Mouse (Mus musculus) MEL (cell line): ENCODE measurements around the gene Col4a2. TPM values are rescaled to one million over a fixed set of nuclear protein-coding genes. Genes with fewer than 3 reads are reported as not detected.

ENCODE experiments used
- DNase-seq: peaks from one replicate; pipeline ENCODE4 v3.0.0; 2011; ENCODE audit warnings: low read depth, low spot score
- H3K27ac ChIP-seq: 2 replicates; pipeline ENCODE4 v1.5.1; 2012; ENCODE audit warnings: low read depth, mild to moderate bottlenecking, control low read depth, low read length, moderate library complexity; ENCODE audit not compliant: control insufficient read depth
- H3K27me3 ChIP-seq, 2 experiments: fragments of 150-350 bp in 1 of 2; sonication (generic) in 1 of 2; 2 replicates each; pipeline ENCODE4 v1.6.1; 2012; ENCODE audit warnings: low read length in 2 of 2, mild to moderate bottlenecking in 2 of 2, improper control_type of control experiment in 1 of 2, moderate library complexity in 1 of 2; ENCODE audit not compliant: insufficient read depth in 2 of 2, control insufficient read depth in 1 of 2
- H3K36me3 ChIP-seq, 2 experiments: 2 replicates each; pipeline ENCODE4 v1.6.1; 2012 to 2014; ENCODE audit warnings: low read length in 2 of 2, improper control_type of control experiment in 1 of 2, inconsistent platforms in 1 of 2, mild to moderate bottlenecking in 1 of 2; ENCODE audit not compliant: insufficient read depth in 2 of 2, control insufficient read depth in 1 of 2
- H3K4me1 ChIP-seq, 2 experiments: fragments of 150-350 bp in 1 of 2; sonication (generic) in 1 of 2; 2 replicates each; pipeline ENCODE4 v1.6.1; 2012; ENCODE audit warnings: low read length in 2 of 2, improper control_type of control experiment in 1 of 2, mild to moderate bottlenecking in 1 of 2; ENCODE audit not compliant: insufficient read depth in 2 of 2, control insufficient read depth in 1 of 2
- H3K4me3 ChIP-seq, 2 experiments: fragments of 150-350 bp in 1 of 2; sonication (generic) in 1 of 2; 2 replicates each; pipeline ENCODE4 v1.5.1; 2012; ENCODE audit warnings: low read depth in 2 of 2, low read length in 2 of 2, mild to moderate bottlenecking in 2 of 2, moderate library complexity in 2 of 2, control low read depth in 1 of 2, improper control_type of control experiment in 1 of 2; ENCODE audit not compliant: control insufficient read depth in 1 of 2, insufficient read depth in 1 of 2
- H3K79me2 ChIP-seq: 2 replicates; pipeline ENCODE4 v1.6.1; 2012; ENCODE audit warnings: mild to moderate bottlenecking, low read length, moderate library complexity; ENCODE audit not compliant: control insufficient read depth, poor library complexity, insufficient read depth
- H3K9ac ChIP-seq: 2 replicates; pipeline ENCODE4 v1.6.1; 2012; ENCODE audit warnings: low read depth, mild to moderate bottlenecking, control low read depth, low read length, moderate library complexity; ENCODE audit not compliant: control insufficient read depth, poor library complexity, severe bottlenecking
- H3K9me3 ChIP-seq: fragments of 150-350 bp; sonication (generic); replicated peaks from 2 replicates; pipeline ENCODE4 v1.6.1; 2012; ENCODE audit warnings: mild to moderate bottlenecking, low read length, improper control_type of control experiment, moderate library complexity; ENCODE audit not compliant: insufficient read depth
- BHLHE40 ChIP-seq: IDR thresholded peaks from 2 replicates; pipeline ENCODE4 v1.6.1; 2012; ENCODE audit warnings: low read depth, mild to moderate bottlenecking, inconsistent platforms, low read length, improper control_type of control experiment, borderline replicate concordance
- CHD2 ChIP-seq: IDR thresholded peaks from 2 replicates; pipeline ENCODE4 v1.6.1; 2011; ENCODE audit warnings: low read length, improper control_type of control experiment
- CTCF ChIP-seq, 3 experiments: IDR thresholded peaks in 2 of 3; conservative IDR thresholded peaks in 1 of 3; 2 replicates each; pipeline ENCODE4 v1.5.1; 2011 to 2012; ENCODE audit warnings: low read length in 3 of 3, low read depth in 2 of 3, mild to moderate bottlenecking in 2 of 3, improper control_type of control experiment in 1 of 3, inconsistent platforms in 1 of 3, mixed read lengths in 1 of 3, moderate library complexity in 1 of 3; ENCODE audit not compliant: control insufficient read depth in 1 of 3, insufficient read depth in 1 of 3, poor library complexity in 1 of 3, severe bottlenecking in 1 of 3
- EP300 ChIP-seq, 2 experiments: IDR thresholded peaks; 2 replicates each; pipeline ENCODE4 v1.6.1; 2011; ENCODE audit warnings: improper control_type of control experiment in 2 of 2, low read length in 2 of 2, low read depth in 1 of 2, mild to moderate bottlenecking in 1 of 2
- ETS1 ChIP-seq: IDR thresholded peaks from 2 replicates; pipeline ENCODE4 v1.6.1; 2012; ENCODE audit warnings: low read depth, mild to moderate bottlenecking, inconsistent platforms, low read length, improper control_type of control experiment, moderate library complexity
- GABPA ChIP-seq: IDR thresholded peaks from 2 replicates; pipeline ENCODE4 v1.6.1; 2012; ENCODE audit warnings: low read depth, mild to moderate bottlenecking, inconsistent platforms, low read length, improper control_type of control experiment, moderate library complexity
- GATA1 ChIP-seq: IDR thresholded peaks from 2 replicates; pipeline ENCODE4 v1.6.1; 2011; ENCODE audit warnings: low read depth, low read length, improper control_type of control experiment
- HCFC1 ChIP-seq: IDR thresholded peaks from 2 replicates; pipeline ENCODE4 v1.6.1; 2012; ENCODE audit warnings: low read depth, mild to moderate bottlenecking, inconsistent platforms, low read length, improper control_type of control experiment, moderate library complexity
- JUND ChIP-seq: IDR thresholded peaks from 2 replicates; pipeline ENCODE4 v1.6.1; 2011; ENCODE audit warnings: low read depth, mild to moderate bottlenecking, improper control_type of control experiment, low read length
- KAT2A ChIP-seq: conservative IDR thresholded peaks from 2 replicates; pipeline ENCODE4 v1.6.1; 2012; ENCODE audit warnings: low read depth, low read length, improper control_type of control experiment, inconsistent platforms
- MAX ChIP-seq: IDR thresholded peaks from 2 replicates; pipeline ENCODE4 v1.6.1; 2011; ENCODE audit warnings: low read length, improper control_type of control experiment
- MEF2A ChIP-seq: IDR thresholded peaks from 2 replicates; pipeline ENCODE4 v1.6.1; 2014; ENCODE audit warnings: low read depth, mild to moderate bottlenecking, inconsistent platforms, low read length, improper control_type of control experiment; ENCODE audit not compliant: poor library complexity, insufficient replicate concordance, severe bottlenecking; ENCODE audit errors: extremely low read depth
- MXI1 ChIP-seq: IDR thresholded peaks from 2 replicates; pipeline ENCODE4 v1.6.1; 2011; ENCODE audit warnings: mild to moderate bottlenecking, low read depth, low read length, improper control_type of control experiment
- MYB ChIP-seq: IDR thresholded peaks from 2 replicates; pipeline ENCODE4 v1.6.1; 2011; ENCODE audit warnings: mild to moderate bottlenecking, low read depth, low read length, improper control_type of control experiment
- MYC ChIP-seq: IDR thresholded peaks from 2 replicates; pipeline ENCODE4 v1.6.1; 2011; ENCODE audit warnings: low read depth, mild to moderate bottlenecking, low read length, improper control_type of control experiment, moderate library complexity
- NELFE ChIP-seq: IDR thresholded peaks from 2 replicates; pipeline ENCODE4 v1.6.1; 2011; ENCODE audit warnings: low read depth, low read length, improper control_type of control experiment
- NRF1 ChIP-seq: IDR thresholded peaks from 2 replicates; pipeline ENCODE4 v1.6.1; 2014; ENCODE audit warnings: low read depth, mild to moderate bottlenecking, inconsistent platforms, low read length, improper control_type of control experiment, moderate library complexity; ENCODE audit not compliant: poor library complexity, insufficient read depth, severe bottlenecking
- POLR2AphosphoS2 ChIP-seq: IDR thresholded peaks from 2 replicates; pipeline ENCODE4 v1.6.1; 2011; ENCODE audit warnings: low read length, improper control_type of control experiment
- RAD21 ChIP-seq: IDR thresholded peaks from 2 replicates; pipeline ENCODE4 v1.6.1; 2011; ENCODE audit warnings: mild to moderate bottlenecking, low read depth, low read length, improper control_type of control experiment
- RCOR1 ChIP-seq: IDR thresholded peaks from 2 replicates; pipeline ENCODE4 v1.6.1; 2012; ENCODE audit warnings: low read depth, mild to moderate bottlenecking, inconsistent platforms, low read length, improper control_type of control experiment
- SIN3A ChIP-seq: IDR thresholded peaks from 2 replicates; pipeline ENCODE4 v1.6.1; 2012; ENCODE audit warnings: low read length, improper control_type of control experiment, inconsistent platforms
- TAL1 ChIP-seq: IDR thresholded peaks from 2 replicates; pipeline ENCODE4 v1.6.1; 2012; ENCODE audit warnings: mild to moderate bottlenecking, inconsistent platforms, low read length, moderate library complexity, mixed read lengths
- TCF12 ChIP-seq: IDR thresholded peaks from 2 replicates; pipeline ENCODE4 v1.6.1; 2014; ENCODE audit warnings: low read depth, mild to moderate bottlenecking, inconsistent platforms, low read length, improper control_type of control experiment, moderate library complexity
- USF1 ChIP-seq: IDR thresholded peaks from 2 replicates; pipeline ENCODE4 v1.6.1; 2014; ENCODE audit warnings: low read depth, mild to moderate bottlenecking, inconsistent platforms, low read length, improper control_type of control experiment, moderate library complexity
- ZC3H11A ChIP-seq: IDR thresholded peaks from 2 replicates; pipeline ENCODE4 v1.6.1; 2012; ENCODE audit warnings: low read depth, mild to moderate bottlenecking, inconsistent platforms, low read length, improper control_type of control experiment
- ZKSCAN1 ChIP-seq: IDR thresholded peaks from 2 replicates; pipeline ENCODE4 v1.6.1; 2012; ENCODE audit warnings: low read depth, mild to moderate bottlenecking, inconsistent platforms, low read length, improper control_type of control experiment, moderate library complexity
- ZMIZ1 ChIP-seq: IDR thresholded peaks from 2 replicates; pipeline ENCODE4 v1.6.1; 2012; ENCODE audit warnings: low read depth, mild to moderate bottlenecking, inconsistent platforms, low read length, improper control_type of control experiment, moderate library complexity
- polyA plus RNA-seq, 2 experiments: library from polyadenylated mRNA; stranded (reverse) in 1 of 2; unstranded in 1 of 2; fragments of >175 nt in 1 of 2; fragments of >200 nt in 1 of 2; gene quantifications; 2 replicates each; pipeline versions ENCODE4 v1.2.1 to v1.2.4; 2012; ENCODE audit warnings: low replicate concordance in 2 of 2, low read depth in 1 of 2; ENCODE audit not compliant: insufficient read length in 2 of 2, insufficient read depth in 1 of 2, missing spikeins in 1 of 2
- total RNA-seq: library from RNA; depleted of rRNA; stranded (reverse); fragments of 300-350 nt; gene quantifications from 2 replicates; pipeline ENCODE4 v1.2.3, GENCODE M21; 2012

Gene Col4a2
- total and polyA plus RNA-seq, 3 experiments = 0.04 to 0.81 TPM; not detected in 1

DNA sequence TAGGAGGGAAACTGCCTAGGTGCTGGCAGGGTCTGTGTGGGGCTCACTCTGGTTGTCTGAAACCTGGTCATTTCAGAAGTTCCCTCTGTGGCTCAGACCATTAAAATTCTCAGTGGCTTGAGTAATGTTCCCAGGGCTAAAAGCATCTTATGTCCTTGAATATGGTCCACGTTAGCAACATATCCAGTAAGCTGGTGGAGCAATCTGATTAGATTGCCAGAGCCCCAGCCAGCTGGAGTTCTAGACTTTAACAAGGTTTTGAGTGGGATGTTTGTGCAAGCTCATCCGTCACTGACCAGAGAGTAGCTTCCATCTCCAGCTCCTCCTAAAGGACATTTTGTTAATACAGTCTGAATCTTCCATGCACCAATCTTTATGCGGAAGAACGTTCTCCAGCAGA is 72.2 kb downstream of the Col4a2 start:
- H3K4me1 ChIP-seq = no peaks in the 10 kb centered on the region
- no peaks in the 10 kb centered on the region for H3K9me3 ChIP-seq
- H3K4me3 ChIP-seq = no peak overlapping the region
- DNase-seq = no peak
- no peak for TF ChIP-seq RCOR1
- TF ChIP-seq MXI1 = no peak
- TF ChIP-seq POLR2AphosphoS2 = no peak
- TF ChIP-seq GATA1 = no peak
- TF ChIP-seq USF1 = no peak
- no peak for TF ChIP-seq CTCF (IDR thresholded peaks at IDR 0.05 in 2 of 3, conservative IDR thresholded peaks at IDR 0.05 in 1 of 3; ENCODE audit: control insufficient read depth in 1 of 3, insufficient read depth in 1 of 3, low read depth in 2 of 3, low read length in 3 of 3, poor library complexity in 1 of 3, severe bottlenecking in 1 of 3)
- no peak for TF ChIP-seq EP300 (IDR thresholded peaks at IDR 0.05; ENCODE audit: low read depth in 1 of 2, low read length in 2 of 2)
- no peak for TF ChIP-seq CHD2
- no peak for TF ChIP-seq NELFE
- no peak for TF ChIP-seq GABPA
- TF ChIP-seq JUND = no peak
- TF ChIP-seq KAT2A = no peak
- no peak for TF ChIP-seq NRF1
- no peak for TF ChIP-seq ETS1
- no peak for TF ChIP-seq ZKSCAN1
- no peak for TF ChIP-seq TCF12
- TF ChIP-seq, all 39 proteins: peak for 0
- Histone ChIP-seq H3K27me3 (no peaks in the 10 kb centered on the region; a peak in 1 of 4 replicates), H3K27ac (no peak overlapping the region), H3K36me3 (no peaks in the 10 kb centered on the region), H3K9ac (no peak overlapping the region), H3K79me2 (no peaks in the 10 kb centered on the region)

DNA sequence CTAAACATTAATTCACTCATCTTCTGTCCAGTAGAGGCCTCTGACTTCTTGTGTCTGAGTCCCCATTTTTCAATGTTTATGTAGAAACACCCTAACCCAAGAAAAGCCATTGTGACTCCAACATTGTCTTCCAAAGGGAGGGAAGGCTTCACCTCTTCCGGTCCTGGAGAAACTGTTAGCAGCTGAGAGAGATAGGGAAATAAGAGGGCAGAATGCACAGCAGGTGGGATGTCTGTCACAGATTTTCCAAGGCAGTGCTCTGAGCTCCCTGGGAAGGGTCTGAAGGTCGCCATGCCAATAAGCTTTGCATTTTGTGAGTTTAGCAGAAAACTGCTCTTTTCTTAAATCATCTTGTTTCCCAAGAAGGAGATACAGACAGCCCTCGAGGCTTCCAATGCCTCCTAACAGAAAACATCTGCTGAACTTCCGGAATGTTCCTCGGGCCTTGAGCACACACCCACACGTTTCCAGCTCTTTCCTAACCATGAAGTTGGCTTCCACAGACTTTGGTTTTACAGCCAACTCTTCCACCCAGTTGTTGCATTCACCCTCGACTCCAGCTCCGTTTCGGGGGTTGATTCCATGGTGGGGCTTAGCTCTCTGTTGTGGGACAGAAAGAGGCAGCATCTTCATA is 72.8 kb downstream of the Col4a2 start:
- H3K27me3 ChIP-seq = no peaks in the 10 kb centered on the region; a peak in 1 of 4 replicates
- H3K36me3 ChIP-seq = no peaks in the 10 kb centered on the region
- no peaks in the 10 kb centered on the region for H3K9me3 ChIP-seq
- H3K4me3 ChIP-seq = no peak overlapping the region
- H3K79me2 ChIP-seq = no peaks in the 10 kb centered on the region
- H3K9ac ChIP-seq = no peak overlapping the region
- DNase-seq = no peak
- no peaks in the 10 kb centered on the region for H3K4me1 ChIP-seq
- H3K27ac ChIP-seq = no peak overlapping the region
- TF ChIP-seq MEF2A (no peak), GATA1 (no peak), EP300 (IDR thresholded peaks at IDR 0.05; ENCODE audit: low read depth in 1 of 2, low read length in 2 of 2) (no peak), ZMIZ1 (no peak), MYB (no peak), RAD21 (no peak), ZKSCAN1 (no peak), ZC3H11A (no peak), SIN3A (no peak), ETS1 (no peak), HCFC1 (no peak), BHLHE40 (no peak), MXI1 (no peak), MYC (no peak), MAX (no peak), POLR2AphosphoS2 (no peak), TAL1 (no peak)
